Mouse (Mus musculus): ENCODE measurements at regions not wholly inside any gene's neighbourhood (a gene's known extent, or its start where the extent isn't known, plus 50 kb on each side); places are given as distances from the start of the nearest gene placed in this dataset.

GRCm38 (mm10) chr3:52499581-52499980 lies 231.4 kb downstream of the Foxo1 start:
- TF ChIP-seq POLR2A (IDR thresholded peaks at IDR 0.05; ENCODE audit: low read depth, low read length) (no peak), CTCF (conservative IDR thresholded peaks at IDR 0.05; ENCODE audit: insufficient read depth, insufficient read length, low read depth, low read length) (no peak)

Measured in kidney, adult 2 months (tissue).